Mouse (Mus musculus): Measurements from ENCODE around the gene Arhgap33. TPM values are rescaled to one million over a fixed set of nuclear protein-coding genes. Genes with fewer than 3 reads are reported as not detected.

Gene Arhgap33
- total RNA-seq (2021), result 100 to 1,000 TPM; 218 to 232 TPM
- long read RNA-seq, full-length matches to known transcripts, result 32 of 100 reads
- long read RNA-seq, partial matches to known transcripts, result 9 of 100 reads
- long read RNA-seq, other reads (novel, unspliced or antisense), result 59 of 100 reads

DNA sequence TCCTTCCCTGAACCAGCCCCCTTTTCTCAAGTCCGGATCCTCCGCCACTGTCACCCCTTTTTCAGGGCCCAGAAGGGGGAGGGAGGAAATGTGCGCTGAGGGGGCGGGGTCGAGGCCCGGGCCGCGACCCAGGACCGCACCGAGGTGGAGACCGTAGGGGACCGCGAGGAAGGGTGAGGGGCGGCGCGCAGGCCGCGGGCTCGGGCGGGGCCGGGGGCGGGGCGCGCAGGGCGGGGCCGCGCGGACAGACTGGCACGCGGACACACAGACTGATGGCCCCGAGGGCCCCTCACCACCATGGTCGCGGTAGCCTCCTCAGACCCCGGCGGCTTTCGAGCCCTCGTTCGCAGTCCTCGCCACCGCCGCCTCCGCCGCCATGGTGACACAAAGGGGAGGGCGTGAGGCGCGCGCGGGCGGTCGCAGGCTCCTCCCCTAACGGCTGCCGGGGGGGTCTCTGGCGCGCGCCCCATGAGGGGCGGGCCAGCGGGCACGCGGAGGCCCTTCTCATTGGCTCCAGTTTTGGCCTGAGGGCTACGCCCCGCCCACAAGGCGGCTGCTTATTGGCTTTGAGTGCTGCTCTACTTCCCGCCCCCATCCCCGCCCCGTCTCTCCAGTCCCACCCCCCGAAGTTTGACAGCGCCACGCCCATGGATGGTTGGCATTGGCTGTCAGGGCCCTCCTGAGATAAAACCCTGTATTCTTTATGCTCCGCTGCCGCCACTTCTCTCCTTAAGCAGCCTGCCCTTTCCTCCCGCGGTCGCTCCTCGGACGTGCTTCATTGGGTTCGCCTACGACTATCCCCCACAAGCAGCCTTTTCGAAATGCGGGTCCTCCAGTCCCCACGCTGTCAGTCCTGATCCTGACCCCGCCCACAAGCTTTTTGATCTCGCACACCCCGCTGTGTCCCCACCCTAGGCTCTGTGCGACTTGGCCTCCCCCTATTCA lies at the start of gene Arhgap33:
Gene Arhgap33, minus strand, starts transcription at position 428 of the 945 bp plus-strand sequence.
- DNase-seq (ENCODE audit: low spot score in 2 of 2), result peak; percentile 96 to 98

DNA sequence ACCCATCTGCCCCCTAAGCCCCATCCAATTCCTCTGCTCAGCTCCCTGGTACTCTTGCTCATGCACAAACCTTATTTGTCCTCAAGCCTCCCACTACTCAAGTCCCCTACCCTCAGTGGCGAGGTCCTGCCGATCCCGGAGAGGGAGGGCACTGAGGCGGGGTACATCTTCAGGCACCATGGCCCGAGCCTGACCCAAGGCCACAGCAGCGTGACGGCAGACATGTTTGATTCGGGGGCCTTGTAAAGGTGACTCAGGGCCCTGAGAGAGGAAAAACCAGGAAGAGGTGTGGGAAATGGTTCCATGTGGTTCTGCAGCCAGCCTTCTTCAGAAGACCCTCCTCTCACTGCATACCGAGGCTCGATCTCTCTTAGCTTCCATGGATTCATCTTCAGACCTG lies 49.5 kb upstream of the Arhgap33 start:
- DNase-seq (ENCODE audit: low spot score in 2 of 2), result no peak

DNA sequence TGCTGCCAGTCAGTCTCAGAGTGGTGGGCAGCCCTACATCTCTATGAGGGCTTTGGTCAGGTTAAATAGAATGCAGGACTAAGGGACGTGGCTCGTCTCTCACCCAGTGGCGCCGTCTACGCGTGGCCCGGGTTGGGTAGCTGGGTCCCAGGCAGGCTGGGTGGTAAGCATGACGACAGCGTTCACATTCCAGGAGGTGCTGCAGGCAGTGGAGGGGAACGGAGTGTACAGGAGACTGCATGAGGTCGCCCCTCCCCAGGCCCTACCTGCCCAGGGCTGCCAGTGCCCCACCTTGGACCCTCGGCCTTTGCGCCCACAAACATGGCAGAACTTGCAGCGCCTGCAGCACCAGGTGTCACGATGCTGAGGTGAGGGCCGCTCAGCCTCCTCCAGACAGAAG lies 46.7 kb upstream of the Arhgap33 start:
- DNase-seq (ENCODE audit: low spot score in 2 of 2), result no peak

DNA sequence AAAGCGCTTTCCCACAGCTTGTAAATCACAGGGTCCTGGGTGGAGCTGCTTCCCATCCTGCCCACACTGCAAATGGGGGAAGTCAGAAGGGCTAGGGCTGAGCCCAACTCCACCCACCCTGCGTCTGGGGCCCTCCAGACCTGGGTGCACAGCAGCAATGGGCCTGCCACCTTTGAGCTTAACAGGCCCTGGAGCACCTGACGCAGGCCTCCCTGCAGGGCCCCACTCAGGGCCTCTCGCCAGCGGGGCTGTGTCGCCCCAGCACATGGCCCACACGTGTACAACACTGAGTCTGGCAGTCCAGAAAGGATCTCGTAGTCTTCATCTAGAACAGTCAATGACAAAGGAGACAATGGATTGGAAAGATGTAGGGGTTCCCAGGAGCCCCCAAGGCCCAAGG lies 45.1 kb upstream of the Arhgap33 start:
- no peak for DNase-seq (ENCODE audit: low spot score in 2 of 2)

DNA sequence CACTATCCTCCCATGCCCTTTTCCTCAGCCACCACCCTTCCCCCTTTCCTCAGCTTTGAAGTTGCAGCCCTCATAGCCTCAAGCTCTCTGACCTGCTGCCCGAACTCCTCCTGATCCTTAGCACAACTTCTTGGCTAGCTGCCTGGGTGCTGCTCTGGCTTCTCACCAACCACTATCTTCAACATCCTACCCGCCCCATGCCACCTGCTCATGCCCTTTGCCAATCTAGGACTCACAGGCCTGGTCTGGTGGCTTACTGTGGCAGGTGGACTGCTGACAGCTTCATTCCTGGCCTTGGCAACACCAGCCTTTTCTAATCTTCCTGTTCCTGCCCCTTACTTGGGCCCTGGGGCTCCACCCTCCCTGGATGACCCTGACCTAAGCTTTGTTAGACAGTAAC lies 38.1 kb upstream of the Arhgap33 start:
- DNase-seq (ENCODE audit: low spot score in 2 of 2), result no peak

DNA sequence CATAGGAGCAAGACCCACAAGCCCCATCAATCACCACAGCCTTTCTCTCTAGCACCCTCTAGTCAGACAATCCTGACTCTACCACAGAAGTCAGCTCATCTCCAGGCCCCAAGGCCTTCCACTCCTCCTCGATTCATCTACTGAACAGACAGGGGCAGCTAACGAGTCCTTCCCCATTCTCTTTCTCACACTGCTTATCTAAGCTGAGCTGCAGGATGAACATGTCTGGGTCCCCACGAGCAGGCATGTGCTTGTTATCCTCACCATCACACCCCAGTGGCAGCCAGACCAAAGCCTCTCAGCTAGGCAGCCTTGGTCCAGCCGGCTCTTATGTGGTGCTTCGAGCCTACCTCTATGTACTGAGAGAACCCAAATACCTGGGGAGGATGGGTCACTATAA lies 37.5 kb upstream of the Arhgap33 start:
- DNase-seq (ENCODE audit: low spot score in 2 of 2), result no peak

DNA sequence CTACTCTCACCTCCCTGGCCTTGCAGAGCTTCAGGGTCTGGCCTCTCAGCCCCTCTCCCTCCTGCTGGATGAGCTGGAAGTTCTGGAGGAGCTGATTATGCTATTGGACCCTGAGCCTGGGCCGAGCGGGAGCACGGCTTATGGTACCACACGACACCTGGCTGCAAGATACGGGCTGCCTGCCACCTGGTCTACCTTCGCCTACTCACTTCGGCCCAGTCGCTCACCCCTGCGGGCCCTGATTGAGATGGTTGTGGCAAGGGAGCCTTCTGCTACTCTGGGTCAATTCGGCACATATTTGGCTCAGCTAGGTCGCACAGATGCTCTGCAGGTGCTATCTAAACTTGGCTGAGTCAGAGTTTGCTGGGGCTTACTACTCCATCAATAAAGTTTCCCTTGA lies 32.7 kb upstream of the Arhgap33 start:
- no peak for DNase-seq (ENCODE audit: low spot score in 2 of 2)

DNA sequence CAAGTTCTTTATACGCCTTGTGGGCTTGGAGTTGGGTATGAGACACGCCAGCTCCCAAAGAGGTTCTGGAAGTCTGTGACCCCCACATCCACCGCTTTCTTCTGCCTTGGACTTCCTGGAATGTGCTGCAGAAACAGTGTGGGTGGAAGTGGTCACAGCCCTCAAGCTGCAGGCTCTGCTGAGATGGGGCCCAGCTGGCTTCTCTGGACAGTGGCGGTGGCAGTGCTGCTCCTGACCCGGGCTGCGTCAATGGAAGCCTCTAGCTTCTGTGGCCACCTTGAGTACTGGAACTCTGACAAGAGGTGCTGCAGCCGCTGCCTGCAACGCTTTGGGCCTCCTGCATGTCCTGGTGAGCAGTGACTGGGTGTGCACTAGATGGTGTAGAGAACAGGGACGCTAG lies 31.2 kb upstream of the Arhgap33 start:
- no peak for DNase-seq (ENCODE audit: low spot score in 2 of 2)

DNA sequence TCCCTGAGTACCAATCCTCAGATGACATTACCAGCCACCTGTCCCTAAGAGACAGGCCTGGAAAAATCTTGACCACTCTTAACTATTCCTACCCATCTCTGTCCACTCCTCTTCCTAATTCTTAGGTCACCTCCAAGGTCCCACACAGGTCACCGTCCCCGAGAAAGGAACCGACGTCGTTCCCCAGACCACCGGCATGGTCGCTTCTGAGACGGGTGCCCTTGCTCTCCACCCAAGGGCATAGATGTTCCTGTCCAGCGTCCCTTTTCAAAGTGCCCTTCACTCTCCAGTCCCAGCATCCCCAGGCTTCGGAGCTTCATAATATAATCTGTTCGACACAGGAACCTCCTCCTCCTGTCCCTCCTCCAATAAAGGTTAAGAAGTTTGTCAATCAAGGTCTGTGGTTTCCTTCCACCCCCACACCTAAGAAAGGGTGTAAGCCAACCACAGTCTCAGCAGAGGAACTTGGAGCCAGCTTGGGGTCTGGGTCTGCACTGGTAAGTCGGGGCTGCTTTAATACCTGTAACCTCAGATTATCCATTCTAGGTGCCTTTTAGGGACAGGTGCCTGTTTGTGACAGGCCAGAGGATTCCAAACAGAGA lies 30.2 kb upstream of the Arhgap33 start, which contains the start of gene Igflr1:
Gene Igflr1, plus strand, starts transcription at position 458 of the 602 bp plus-strand sequence.
- no peak for DNase-seq (ENCODE audit: low spot score in 2 of 2)

DNA sequence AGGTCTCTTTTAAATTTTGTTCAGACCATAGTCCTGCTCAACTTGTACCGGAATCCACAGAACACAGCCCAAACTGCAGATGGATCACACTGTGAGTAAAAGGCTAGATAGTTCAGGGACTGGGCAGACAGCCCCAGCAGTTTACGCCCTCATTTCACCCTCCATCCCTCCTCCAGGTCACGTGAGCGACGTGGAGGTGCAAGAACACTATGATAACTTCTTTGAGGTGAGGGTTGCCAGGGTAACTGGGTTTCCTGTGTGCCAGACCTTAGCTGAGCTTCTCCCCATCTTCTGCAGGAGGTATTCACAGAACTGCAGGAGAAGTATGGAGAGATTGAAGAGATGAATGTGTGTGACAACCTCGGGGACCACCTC lies 29.0 kb upstream of the Arhgap33 start:
- DNase-seq (ENCODE audit: low spot score in 2 of 2), result no peak

DNA sequence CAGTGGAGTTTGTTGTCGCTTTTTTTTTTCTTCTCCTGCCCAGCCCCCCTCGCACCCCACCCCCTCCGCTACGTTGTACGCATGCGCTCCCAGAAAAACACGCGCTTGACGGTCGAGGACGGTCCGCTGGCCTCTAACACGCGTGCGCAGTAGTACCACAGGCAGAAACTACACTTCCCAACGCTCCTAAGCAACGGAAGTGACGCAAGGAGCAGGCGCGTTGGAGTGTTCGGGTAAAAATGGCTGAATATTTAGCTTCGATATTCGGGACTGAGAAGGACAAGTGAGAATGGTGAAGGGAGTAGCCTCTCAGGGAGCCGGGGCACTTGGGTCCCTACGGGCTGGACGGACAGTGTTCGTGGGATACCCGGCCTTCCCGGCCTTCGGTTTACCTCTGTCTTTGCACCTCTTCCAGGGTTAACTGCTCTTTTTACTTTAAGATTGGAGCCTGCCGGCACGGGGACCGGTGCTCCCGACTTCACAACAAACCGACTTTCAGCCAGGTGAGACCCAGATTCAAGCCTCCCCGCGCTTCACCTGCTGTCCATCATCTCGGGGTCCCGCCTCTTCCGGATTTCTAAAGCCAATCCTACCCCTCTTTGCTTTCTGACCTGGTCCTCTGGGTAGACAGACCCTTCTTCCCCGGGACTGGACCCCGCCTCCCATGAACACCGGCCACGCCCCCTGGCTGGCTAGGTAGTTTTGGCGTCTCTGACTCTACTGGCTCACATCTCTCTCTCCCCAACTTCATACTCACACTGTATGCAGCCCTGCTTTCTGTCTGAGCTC lies 28.5 kb upstream of the Arhgap33 start, which contains the start of the genes U2af1l4, Gm49396 and Psenen:
Gene U2af1l4, plus strand, starts transcription at position 185 of the 789 bp plus-strand sequence.
Gene Gm49396, plus strand, starts transcription at position 228 of the 789 bp plus-strand sequence.
Gene Psenen, minus strand, starts transcription at position 511 of the 789 bp plus-strand sequence.
- DNase-seq (ENCODE audit: low spot score in 2 of 2), result peak; percentile 93 to 96

DNA sequence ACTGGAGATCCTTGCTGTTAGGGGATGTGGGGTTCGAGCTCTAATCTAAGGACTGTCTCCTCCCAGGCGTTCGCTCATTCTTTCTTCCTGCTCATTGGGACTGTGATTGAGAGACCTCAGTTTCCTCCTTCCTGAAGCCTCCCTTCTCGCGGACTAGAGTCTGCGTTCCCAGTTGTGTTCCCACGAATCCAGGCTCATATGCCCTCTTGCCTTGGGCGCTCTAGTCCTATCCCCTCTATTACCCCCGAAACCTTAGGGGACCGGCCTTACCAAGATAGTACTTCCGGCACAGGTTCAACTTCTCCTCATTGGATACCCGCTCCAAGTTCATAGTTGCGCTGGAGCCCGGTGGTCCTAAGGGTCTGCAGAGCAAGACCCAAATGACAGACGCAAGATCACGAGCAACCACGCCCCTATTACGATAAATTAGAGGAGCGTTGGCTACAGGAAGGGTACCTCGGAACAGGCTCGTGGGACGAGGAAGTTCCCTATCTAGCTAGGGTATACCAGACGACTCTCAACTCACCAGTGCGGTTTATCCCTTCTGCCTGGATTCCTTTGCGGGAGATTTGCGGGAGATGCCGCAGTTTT lies 27.8 kb upstream of the Arhgap33 start:
- DNase-seq (ENCODE audit: low spot score in 2 of 2), result no peak

DNA sequence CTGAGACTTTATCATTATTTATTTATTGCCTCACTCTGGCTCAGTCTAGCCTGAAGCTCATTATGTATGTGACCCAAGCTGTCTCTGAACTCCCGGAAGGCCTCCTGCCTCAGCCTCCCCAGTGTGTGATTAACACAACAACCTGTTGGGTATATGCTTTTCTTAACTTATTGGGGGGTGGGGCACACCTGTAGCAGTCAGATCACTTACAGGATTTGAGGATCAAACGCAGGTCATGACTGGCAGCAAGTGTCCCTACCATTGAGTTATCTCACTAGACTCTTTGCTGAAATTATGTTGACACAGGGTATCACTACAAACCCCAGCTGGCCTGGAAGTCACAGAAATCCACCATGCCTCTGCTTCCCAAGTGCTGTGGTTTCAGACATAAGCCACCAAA lies 25.4 kb upstream of the Arhgap33 start:
- DNase-seq (ENCODE audit: low spot score in 2 of 2), result no peak

DNA sequence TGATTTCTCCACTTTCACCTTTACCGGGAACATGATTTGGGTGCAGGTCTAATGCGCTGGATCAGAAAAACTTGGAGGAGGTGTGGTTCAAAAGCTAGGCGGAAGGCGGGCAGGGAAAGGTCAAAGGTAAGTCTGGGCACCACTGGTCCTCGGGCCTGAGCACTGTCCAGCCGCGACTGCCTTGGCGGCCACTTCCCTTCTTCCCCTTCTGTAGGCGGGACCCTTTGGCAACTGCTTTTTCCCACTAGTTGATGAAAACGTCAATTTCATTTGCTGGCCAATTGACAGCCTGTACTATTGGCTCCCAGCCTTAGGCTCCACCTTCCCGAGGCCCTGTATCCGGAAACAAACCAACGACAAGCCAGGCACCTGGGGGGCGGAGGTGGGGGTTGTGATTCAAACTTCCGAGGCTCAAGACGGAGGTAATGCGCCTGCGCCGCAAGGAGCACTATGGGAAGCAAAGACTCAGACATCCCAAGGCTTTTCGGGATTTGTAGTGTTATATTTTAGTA lies 24.6 kb upstream of the Arhgap33 start, which contains the start of gene Lin37:
Gene Lin37, minus strand, starts transcription at position 396 of the 512 bp plus-strand sequence.
- DNase-seq (ENCODE audit: low spot score in 2 of 2), result peak; percentile 95 to 96

DNA sequence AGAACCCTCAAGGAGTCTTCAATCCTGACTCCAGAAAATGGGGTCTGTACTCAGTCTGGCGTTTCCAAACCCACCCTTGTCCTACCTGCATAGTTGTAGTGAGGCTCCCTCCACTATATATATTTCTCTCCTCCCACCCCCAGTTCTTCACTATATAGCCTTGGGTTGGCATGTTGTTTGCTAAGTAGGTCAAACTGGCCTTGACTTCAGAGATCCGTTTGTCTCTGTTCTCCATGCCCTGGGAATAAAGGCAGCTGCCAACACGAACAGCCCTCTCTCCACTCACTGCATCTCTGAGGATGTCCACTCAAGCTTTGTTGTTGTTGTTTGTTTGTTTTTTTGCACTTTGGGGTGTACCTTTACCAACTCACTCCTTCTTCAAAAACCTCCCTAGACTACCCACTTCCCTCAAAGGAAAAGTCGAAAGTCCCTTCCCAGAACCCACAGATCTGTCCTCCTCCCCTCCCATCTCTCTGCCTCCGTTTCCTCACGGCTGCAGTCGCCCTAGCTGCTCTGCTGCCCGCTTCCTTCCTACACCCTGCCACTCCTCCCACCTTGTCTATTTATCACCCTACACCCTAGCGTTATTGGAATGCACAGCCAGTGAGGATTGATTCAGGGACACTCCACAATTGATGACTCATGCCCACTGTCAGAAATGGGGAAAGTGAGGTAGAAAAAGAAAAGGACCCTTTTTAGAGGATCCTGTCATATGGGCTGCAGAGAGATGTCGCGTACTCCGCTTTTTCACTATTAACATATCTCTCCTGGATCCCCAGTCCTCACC lies 24.0 kb upstream of the Arhgap33 start:
- DNase-seq (ENCODE audit: low spot score in 2 of 2), result no peak

DNA sequence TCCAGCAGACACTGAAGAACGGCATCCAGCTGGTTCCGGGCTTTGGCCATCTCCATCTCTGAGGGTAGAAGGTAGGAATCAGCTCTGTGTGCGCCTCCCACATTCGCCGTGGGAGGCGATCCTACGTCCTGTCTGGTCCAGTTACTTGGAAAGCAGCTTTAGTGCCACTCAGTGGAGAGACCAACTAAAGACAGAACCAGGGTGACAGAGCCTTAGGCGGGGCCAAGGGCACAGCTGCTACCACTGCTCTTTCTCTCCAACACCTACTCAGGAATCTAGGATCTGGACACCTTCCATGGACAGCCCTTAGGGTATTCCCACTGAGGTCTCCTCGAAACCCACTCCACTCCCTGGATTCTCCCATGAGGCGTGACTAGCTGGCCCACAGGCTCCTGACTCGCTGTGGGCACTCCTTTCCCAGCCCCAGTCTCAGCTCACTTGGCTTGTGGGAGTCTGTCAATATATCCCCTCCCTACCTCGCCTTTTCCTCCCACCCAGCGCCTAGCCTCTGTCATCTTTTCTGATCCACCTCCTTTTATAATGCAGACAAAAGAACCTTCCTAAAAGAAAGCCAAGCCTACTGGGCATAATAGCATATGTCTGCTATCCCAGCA lies 23.1 kb upstream of the Arhgap33 start:
- no peak for DNase-seq (ENCODE audit: low spot score in 2 of 2)

DNA sequence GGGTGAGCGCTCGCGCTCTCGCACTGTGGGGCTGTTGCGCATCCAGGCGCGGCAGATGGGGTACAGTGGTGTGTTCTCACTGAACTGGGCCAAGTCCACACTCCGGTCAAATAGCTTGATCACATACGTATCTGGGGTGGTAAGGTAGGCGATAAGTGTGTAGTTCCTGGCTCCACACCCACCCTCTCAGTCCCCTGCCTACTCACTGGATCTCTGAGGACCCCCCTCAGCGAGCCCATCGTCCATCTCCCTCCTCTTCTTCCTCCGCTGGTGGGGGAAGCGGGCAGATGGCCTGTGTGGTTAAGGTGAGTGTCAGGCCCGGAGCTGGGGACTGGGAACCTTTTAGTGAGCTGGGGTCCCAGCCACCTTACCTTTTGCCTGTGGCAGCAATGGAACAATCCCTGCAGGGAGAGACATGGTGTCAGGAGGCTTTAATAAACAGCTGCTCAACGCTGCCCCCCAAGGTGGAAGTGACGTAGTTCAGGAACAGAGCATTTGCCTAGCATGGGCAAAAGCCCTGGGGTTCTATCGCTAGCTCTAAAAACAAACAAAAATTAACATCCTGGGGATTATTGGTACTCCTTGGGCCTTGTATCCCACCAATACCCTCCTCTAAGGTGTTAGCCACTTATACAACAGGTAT lies 22.2 kb upstream of the Arhgap33 start:
- no peak for DNase-seq (ENCODE audit: low spot score in 2 of 2)

DNA sequence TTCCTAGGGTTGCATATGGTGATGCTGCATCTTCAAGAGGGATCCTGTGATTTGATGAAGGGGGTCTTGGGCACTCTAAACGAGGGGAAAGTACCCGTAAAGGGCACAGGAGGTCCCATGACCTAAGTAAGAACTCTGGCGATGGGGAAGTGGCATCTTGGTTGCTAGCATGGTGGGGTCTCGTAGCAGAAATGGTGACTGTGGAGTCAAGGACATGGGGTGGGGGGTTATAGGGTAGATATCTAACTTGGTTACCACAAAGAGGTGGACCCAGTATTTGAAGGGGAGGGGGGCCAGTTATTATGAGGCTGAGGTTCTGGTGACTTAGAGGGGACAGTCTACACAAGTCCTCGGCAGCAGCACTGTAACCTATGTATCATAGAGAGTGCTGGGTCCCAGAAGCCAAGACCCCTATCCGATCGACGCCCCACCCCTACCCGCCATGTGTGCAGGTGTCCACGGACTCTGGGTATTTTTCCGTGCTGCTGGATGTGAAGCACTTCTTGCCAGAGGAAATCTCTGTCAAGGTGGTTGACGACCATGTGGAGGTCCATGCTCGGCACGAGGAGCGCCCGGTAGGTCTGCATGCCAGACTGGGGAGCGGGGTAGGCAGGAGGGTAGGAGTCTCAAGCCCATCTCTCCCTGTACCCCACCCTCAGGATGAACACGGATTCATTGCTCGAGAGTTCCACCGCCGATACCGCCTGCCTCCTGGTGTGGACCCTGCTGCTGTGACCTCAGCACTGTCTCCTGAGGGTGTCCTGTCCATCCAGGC lies 19.1 kb upstream of the Arhgap33 start:
- no peak for DNase-seq (ENCODE audit: low spot score in 2 of 2)
